Mouse (Mus musculus) erythroid progenitor cell, adult 5-6 weeks (primary cell): ENCODE results near the gene Gm6502. TPM values are rescaled to one million over a fixed set of nuclear protein-coding genes. Genes with fewer than 3 reads are reported as not detected.
"Not testable (repeated sequence)": the region's sequence is repeated elsewhere in the genome, so short reads cannot be mapped to it uniquely, and the experiment has no call there.

Experiments
- ATAC-seq: replicated peaks from 2 replicates; pipeline ENCODE4 v1.8.0; 2016; ENCODE audit warnings: moderate number of reproducible peaks, mild to moderate bottlenecking, moderate TSS enrichment, inconsistent platforms; ENCODE audit not compliant: poor library complexity, low FRiP score, severe bottlenecking
- total RNA-seq, 2 experiments: library from RNA; stranded (forward) in 1 of 2; stranded (reverse) in 1 of 2; fragments of 150-400 nt in 1 of 2; fragments of 186-747, 209-891 nt in 1 of 2; gene quantifications; 2 replicates each; pipeline versions ENCODE4 v1.2.3 to v1.2.4; 2015 to 2017; ENCODE audit warnings: low replicate concordance in 2 of 2

Gm6502 gene
- not detected in 2 replicates for total RNA-seq (2015; ENCODE audit: low replicate concordance)
- total RNA-seq (2017; ENCODE audit: low replicate concordance) = not detected in 2 replicates

GRCm38 (mm10) chr5:94314135-94314534 lies at the start of gene Gm6502:
Gene Gm6502, plus strand, starts transcription at chr5:94314435.
- ATAC-seq = not testable (repeated sequence)

- ATAC-seq = not testable (repeated sequence)
These were observed 7.5 kb upstream of the Gm6502 start, which contains the start of gene A430089I19Rik for GRCm38 (mm10) chr5:94306696-94307095. Gene A430089I19Rik, minus strand, starts transcription at chr5:94306796.

GRCm38 (mm10) chr5:94339449-94339848 lies 25.2 kb downstream of the Gm6502 start, which contains the start of gene AA792892:
Gene AA792892, plus strand, starts transcription at chr5:94339749.
- ATAC-seq = not testable (repeated sequence)

Other genes with a start within 250 kb of the Gm6502 start
- not detected in 2 replicates for gene BC061212, start 243.9 kb upstream of the Gm6502 start, total RNA-seq (2015; ENCODE audit: low replicate concordance)
- gene BC061212, start 243.9 kb upstream of the Gm6502 start, total RNA-seq (2017; ENCODE audit: low replicate concordance) = not detected in 2 replicates
- not detected in 2 replicates for gene Gm6351, start 238.1 kb upstream of the Gm6502 start, total RNA-seq (2015; ENCODE audit: low replicate concordance)
- gene Gm6351, start 238.1 kb upstream of the Gm6502 start, total RNA-seq (2017; ENCODE audit: low replicate concordance) = not detected in 2 replicates
- not detected in 2 replicates for gene Gm3106, start 96.4 kb upstream of the Gm6502 start, total RNA-seq (2015; ENCODE audit: low replicate concordance)
- not detected in 2 replicates for gene Gm3106, start 96.4 kb upstream of the Gm6502 start, total RNA-seq (2017; ENCODE audit: low replicate concordance)
- gene A430089I19Rik, start 7.6 kb upstream of the Gm6502 start, total RNA-seq (2015; ENCODE audit: low replicate concordance) = not detected in 2 replicates
- not detected in 2 replicates for gene A430089I19Rik, start 7.6 kb upstream of the Gm6502 start, total RNA-seq (2017; ENCODE audit: low replicate concordance)
- gene AA792892, start 25.3 kb downstream of the Gm6502 start, total RNA-seq (2015; ENCODE audit: low replicate concordance) = not detected in 2 replicates
- not detected in 2 replicates for gene AA792892, start 25.3 kb downstream of the Gm6502 start, total RNA-seq (2017; ENCODE audit: low replicate concordance)
- not detected in 2 replicates for gene Gm7682, start 131.3 kb downstream of the Gm6502 start, total RNA-seq (2015; ENCODE audit: low replicate concordance)
- not detected in 2 replicates for gene Gm7682, start 131.3 kb downstream of the Gm6502 start, total RNA-seq (2017; ENCODE audit: low replicate concordance)
- not detected in 2 replicates for gene Gm3139, start 211.9 kb downstream of the Gm6502 start, total RNA-seq (2015; ENCODE audit: low replicate concordance)
- gene Gm3139, start 211.9 kb downstream of the Gm6502 start, total RNA-seq (2017; ENCODE audit: low replicate concordance) = not detected in 2 replicates